Mouse (Mus musculus) neural tube, embryonic 14.5 days (tissue): ENCODE measurements around the gene Sos2. TPM values are rescaled to one million over a fixed set of nuclear protein-coding genes. Genes with fewer than 3 reads are reported as not detected.
A peak's percentile ranks its signal among the peaks of the same experiment; 100 is the strongest.

Source experiments
- ATAC-seq: fragments of 200-750 bp; cut with Nextera tagmentation; 2 replicates; pipeline ENCODE4 v1.8.0; 2017; ENCODE audit warnings: low read depth, mild to moderate bottlenecking, moderate TSS enrichment, moderate library complexity
- H3K27ac ChIP-seq: fragments of 300-500 bp; sonication (generic); 2 replicates; pipeline ENCODE4 v1.5.1; 2014; ENCODE audit warnings: low read depth, mild to moderate bottlenecking, control low read depth, low read length, moderate library complexity, mixed read lengths
- H3K27me3 ChIP-seq: fragments of 300-500 bp; sonication (generic); 2 replicates; pipeline ENCODE4 v1.6.1; 2014; ENCODE audit warnings: low read length; ENCODE audit not compliant: control insufficient read depth, insufficient read depth
- H3K36me3 ChIP-seq: fragments of 300-500 bp; sonication (generic); 2 replicates; pipeline ENCODE4 v1.6.1; 2014; ENCODE audit warnings: low read length, mixed read lengths; ENCODE audit not compliant: control insufficient read depth, insufficient read depth
- H3K4me1 ChIP-seq: fragments of 300-500 bp; sonication (generic); 2 replicates; pipeline ENCODE4 v1.6.1; 2014; ENCODE audit warnings: low read length; ENCODE audit not compliant: control insufficient read depth, insufficient read depth
- H3K4me2 ChIP-seq: fragments of 300-500 bp; sonication (generic); 2 replicates; pipeline ENCODE4 v1.6.1; 2014; ENCODE audit warnings: mild to moderate bottlenecking, low read depth, low read length, control low read depth
- H3K4me3 ChIP-seq: fragments of 300-500 bp; sonication (generic); 2 replicates; pipeline ENCODE4 v1.5.1; 2014; ENCODE audit warnings: low read depth, low read length, control low read depth, mixed read lengths
- H3K9ac ChIP-seq: fragments of 300-500 bp; sonication (generic); replicated peaks from 2 replicates; pipeline ENCODE4 v1.6.1; 2014; ENCODE audit warnings: low read depth, mild to moderate bottlenecking, control low read depth, low read length, mixed read lengths
- H3K9me3 ChIP-seq: fragments of 300-500 bp; sonication (generic); 2 replicates; pipeline ENCODE4 v1.6.1; 2016; ENCODE audit warnings: low read length; ENCODE audit not compliant: control insufficient read depth
- WGBS: fragments of 180-500 bp; shearing (Covaris S2); extraction: QIAGEN DNeasy Blood & Tissue Kit; methylation state at CpG from one replicate; pipeline ENCODE4 v1.1.7; 2014; 5-methylcytosine and 5-hydroxymethylcytosine counted together
- polyA plus RNA-seq: library from polyadenylated mRNA; unstranded; fragments of >200 nt; fragmentation: Nextera tagmentation; extraction: Ambion mirVana; gene quantifications from 2 replicates; pipeline ENCODE4 v1.2.1, GENCODE M21; 2014

The Sos2 gene
- polyA plus RNA-seq, result 17.8 and 18.1 TPM in 2 replicates

- 1% methylated on average over 52 of the region's 85 CpGs for WGBS
- Histone ChIP-seq H3K4me2 (peak within 1 kb of the TSS; percentile 51), H3K4me1 (peaks cover 10% of the 10 kb centered on the region), H3K9me3 (no peaks in the 10 kb centered on the region), H3K27ac (peak within 1 kb of the TSS; percentile 98), H3K36me3 (no peaks in the 10 kb centered on the region), H3K27me3 (no peaks in the 10 kb centered on the region), H3K4me3 (peak within 1 kb of the TSS; percentile 97), H3K9ac (peak within 1 kb of the TSS; percentile 95)
- ATAC-seq, result peak; percentile 83
Observed at GRCm38 (mm10) chr12:69681566-69682061, at the start of gene Sos2. Gene Sos2, minus strand, starts transcription at chr12:69681852.

GRCm38 (mm10) chr12:69730306-69730705 is 48.7 kb upstream of the Sos2 start:
- Histone ChIP-seq H3K27me3 (no peaks in the 10 kb centered on the region), H3K4me2 (no peak overlapping the region), H3K9ac (no peak overlapping the region), H3K27ac (no peak overlapping the region), H3K9me3 (no peaks in the 10 kb centered on the region), H3K4me3 (no peak overlapping the region), H3K4me1 (peaks cover 6% of the 10 kb centered on the region; the same call in 1 of the 2 replicates), H3K36me3 (no peaks in the 10 kb centered on the region)
- 59% methylated on average over 1 of the region's 1 CpGs for WGBS
- no peak for ATAC-seq

GRCm38 (mm10) chr12:69729246-69729645 is 47.6 kb upstream of the Sos2 start:
- Histone ChIP-seq H3K9me3 (no peaks in the 10 kb centered on the region), H3K9ac (no peak overlapping the region), H3K27ac (no peak overlapping the region), H3K4me2 (no peak overlapping the region), H3K27me3 (no peaks in the 10 kb centered on the region), H3K4me1 (peaks cover 7% of the 10 kb centered on the region; the same call in 1 of the 2 replicates), H3K36me3 (no peaks in the 10 kb centered on the region), H3K4me3 (no peak overlapping the region)
- no peak for ATAC-seq
- 89% methylated on average over 1 of the region's 1 CpGs for WGBS

- under 1% methylated on average over 60 of the region's 60 CpGs for WGBS
- H3K27ac ChIP-seq, result peak within 1 kb of the TSS; percentile 67
- peak within 1 kb of the TSS; percentile 78 for H3K4me3 ChIP-seq
- ATAC-seq, result peak; percentile 97
- peak within 1 kb of the TSS; percentile 65 for H3K9ac ChIP-seq
- peaks cover 7% of the 10 kb centered on the region; the same call in 1 of the 2 replicates for H3K4me1 ChIP-seq
- no peaks in the 10 kb centered on the region for H3K9me3 ChIP-seq
- peak within 1 kb of the TSS; percentile 72 for H3K4me2 ChIP-seq
- H3K36me3 ChIP-seq, result no peaks in the 10 kb centered on the region
- no peaks in the 10 kb centered on the region for H3K27me3 ChIP-seq
Observed at GRCm38 (mm10) chr12:69724711-69725460, 43.2 kb upstream of the Sos2 start, which contains the start of the genes L2hgdh and Atp5s. Gene L2hgdh, minus strand, starts transcription at chr12:69724873. Gene Atp5s, plus strand, starts transcription at chr12:69724950.

GRCm38 (mm10) chr12:69724018-69724710 is 42.5 kb upstream of the Sos2 start:
- H3K4me3 ChIP-seq, result peak overlapping the region; percentile 78
- peaks cover 7% of the 10 kb centered on the region; the same call in 1 of the 2 replicates for H3K4me1 ChIP-seq
- no peaks in the 10 kb centered on the region for H3K27me3 ChIP-seq
- H3K36me3 ChIP-seq, result no peaks in the 10 kb centered on the region
- H3K4me2 ChIP-seq, result peak overlapping the region; percentile 72
- H3K9ac ChIP-seq, result peak overlapping the region; percentile 65
- 3% methylated on average over 24 of the region's 24 CpGs for WGBS
- no peaks in the 10 kb centered on the region for H3K9me3 ChIP-seq
- peak; percentile 12 for ATAC-seq
- H3K27ac ChIP-seq, result no peak overlapping the region

GRCm38 (mm10) chr12:69723376-69723775 is 41.7 kb upstream of the Sos2 start:
- Histone ChIP-seq H3K36me3 (no peaks in the 10 kb centered on the region), H3K9ac (no peak overlapping the region), H3K27ac (no peak overlapping the region), H3K4me3 (no peak overlapping the region), H3K4me2 (peak overlapping the region; percentile 72; the same call in 1 of the 2 replicates), H3K4me1 (peaks cover 7% of the 10 kb centered on the region; the same call in 1 of the 2 replicates), H3K9me3 (no peaks in the 10 kb centered on the region), H3K27me3 (no peaks in the 10 kb centered on the region)
- 75% methylated on average over 2 of the region's 2 CpGs for WGBS
- ATAC-seq, result no peak

GRCm38 (mm10) chr12:69722857-69723256 is 41.2 kb upstream of the Sos2 start:
- no peaks in the 10 kb centered on the region for H3K27me3 ChIP-seq
- H3K9me3 ChIP-seq, result no peaks in the 10 kb centered on the region
- no peak for ATAC-seq
- H3K9ac ChIP-seq, result no peak overlapping the region
- no peaks in the 10 kb centered on the region for H3K36me3 ChIP-seq
- no peak overlapping the region for H3K27ac ChIP-seq
- no peak overlapping the region for H3K4me3 ChIP-seq
- H3K4me1 ChIP-seq, result peaks cover 7% of the 10 kb centered on the region; the same call in 1 of the 2 replicates
- WGBS, result 92% methylated on average over 3 of the region's 3 CpGs
- no peak overlapping the region for H3K4me2 ChIP-seq

- no peaks in the 10 kb centered on the region for H3K4me1 ChIP-seq
- H3K4me2 ChIP-seq, result no peak overlapping the region
- no peak for ATAC-seq
- H3K27me3 ChIP-seq, result no peaks in the 10 kb centered on the region
- no peak overlapping the region for H3K4me3 ChIP-seq
- no peak overlapping the region for H3K27ac ChIP-seq
- no peak overlapping the region for H3K9ac ChIP-seq
- H3K9me3 ChIP-seq, result no peaks in the 10 kb centered on the region; the same call in 1 of the 2 replicates
- H3K36me3 ChIP-seq, result no peaks in the 10 kb centered on the region
Observed at GRCm38 (mm10) chr12:69713628-69714027, 32.0 kb upstream of the Sos2 start.
